Mouse (Mus musculus): Measurements from ENCODE around the gene Otud1.

The Otud1 gene

DNA sequence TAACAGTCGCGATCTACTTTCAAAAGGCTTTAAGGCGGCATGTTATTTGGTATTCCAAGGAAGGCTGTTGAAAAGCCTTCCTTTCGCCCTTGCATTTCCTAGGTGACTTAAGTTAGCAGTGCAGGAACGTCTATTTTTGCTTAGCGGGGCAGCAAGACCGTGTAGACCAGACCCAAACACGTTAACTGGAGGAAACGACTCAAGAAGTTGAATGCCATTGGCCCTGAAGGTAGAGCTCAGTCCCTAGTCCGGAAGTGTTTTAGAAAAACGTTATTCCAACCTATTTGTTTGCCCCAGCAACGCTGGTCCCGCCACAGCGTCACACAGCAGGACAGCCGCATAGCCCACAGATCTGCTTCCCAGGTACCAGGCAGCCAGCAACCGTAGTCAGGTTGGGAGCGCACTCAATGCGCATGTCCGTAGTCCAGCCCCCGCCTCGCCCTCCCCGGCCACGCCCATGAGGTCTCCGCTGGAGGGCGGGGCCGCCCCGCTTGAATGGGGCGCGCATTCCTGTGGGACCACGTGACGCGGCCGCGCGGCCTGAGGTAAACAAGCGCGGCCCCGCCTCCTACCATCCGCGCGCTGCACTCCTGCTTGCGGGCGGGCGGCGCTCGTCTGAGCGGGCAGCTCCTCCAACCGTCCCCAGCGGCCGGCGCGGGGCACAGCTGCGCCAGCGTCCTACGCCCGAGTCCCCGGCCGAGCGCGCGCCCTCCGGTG, at the start of gene Otud1:
TSS of gene Otud1 (plus strand) at position 595 of the 717 bp plus-strand sequence.
- DNase-seq (ENCODE audit: low spot score): peak; percentile 98

DNA sequence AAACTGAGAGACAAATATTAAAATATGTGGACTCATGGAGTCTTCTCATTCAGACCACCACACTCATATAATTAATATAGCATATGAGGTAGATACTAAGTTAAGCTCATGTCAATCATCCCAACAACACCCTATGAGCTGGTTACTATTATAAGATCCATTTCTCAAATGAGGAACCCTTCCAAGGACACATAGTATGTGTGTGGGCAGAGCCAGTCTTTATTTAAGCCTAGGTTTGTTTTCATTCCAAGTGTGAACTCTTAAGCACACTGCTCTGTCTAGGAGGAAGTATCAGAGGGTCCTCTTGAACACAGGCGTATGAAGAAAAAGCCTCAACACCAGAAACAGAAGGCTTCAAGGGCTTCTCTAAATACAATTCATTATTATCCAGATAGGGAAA, 49.7 kb upstream of the Otud1 start:
- DNase-seq (ENCODE audit: low spot score): no peak

DNA sequence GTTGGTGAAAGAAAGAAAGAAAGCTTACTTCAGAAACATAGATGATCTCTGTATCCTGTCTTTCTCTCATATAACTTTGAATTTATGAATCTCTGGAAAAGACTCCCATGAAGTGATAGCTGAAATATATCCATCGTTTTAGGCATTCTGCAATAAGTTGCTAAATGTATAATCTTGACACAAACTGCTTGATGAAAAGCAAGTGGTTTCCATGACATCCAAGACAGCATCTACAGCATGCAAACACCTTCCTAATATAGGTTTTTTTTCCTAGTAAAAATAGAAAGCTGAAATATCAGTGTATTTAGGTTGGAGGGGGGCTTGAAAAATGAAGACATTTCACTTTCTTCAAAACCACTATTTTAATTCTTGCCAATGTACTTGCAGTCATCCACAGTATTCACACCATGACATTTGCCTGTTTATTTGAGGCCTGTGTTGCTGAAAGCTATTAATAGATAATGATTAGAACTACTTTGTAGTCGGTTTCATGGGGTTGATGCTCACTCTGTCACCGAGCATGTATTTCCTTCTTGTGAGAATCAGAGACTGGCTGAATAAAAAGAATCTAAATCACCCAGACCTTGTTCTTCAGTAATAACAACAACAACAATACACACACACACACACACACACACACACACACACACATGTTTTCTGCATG, 49.0 kb upstream of the Otud1 start:
- DNase-seq (ENCODE audit: low spot score): no peak

DNA sequence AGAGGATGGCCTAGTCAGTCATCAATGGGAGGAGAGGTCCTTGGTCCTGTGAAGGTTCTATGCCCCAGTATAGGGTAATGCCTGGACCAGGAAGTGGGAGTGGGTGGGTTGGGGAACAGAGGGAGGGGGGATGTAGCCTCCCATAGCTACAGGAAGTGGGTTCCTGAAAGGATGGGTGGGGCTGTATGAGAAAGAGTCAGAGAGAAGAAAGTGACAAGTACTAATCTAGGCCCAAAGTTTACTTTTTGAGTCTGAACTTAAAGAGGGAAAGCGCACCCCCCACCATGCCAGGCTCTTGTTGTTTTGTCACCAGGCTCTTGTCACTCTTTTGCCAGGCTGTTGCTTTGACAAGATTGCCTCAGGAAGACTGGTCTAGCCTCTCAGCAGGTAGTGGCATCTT, 35.5 kb upstream of the Otud1 start:
- DNase-seq (ENCODE audit: low spot score): no peak

DNA sequence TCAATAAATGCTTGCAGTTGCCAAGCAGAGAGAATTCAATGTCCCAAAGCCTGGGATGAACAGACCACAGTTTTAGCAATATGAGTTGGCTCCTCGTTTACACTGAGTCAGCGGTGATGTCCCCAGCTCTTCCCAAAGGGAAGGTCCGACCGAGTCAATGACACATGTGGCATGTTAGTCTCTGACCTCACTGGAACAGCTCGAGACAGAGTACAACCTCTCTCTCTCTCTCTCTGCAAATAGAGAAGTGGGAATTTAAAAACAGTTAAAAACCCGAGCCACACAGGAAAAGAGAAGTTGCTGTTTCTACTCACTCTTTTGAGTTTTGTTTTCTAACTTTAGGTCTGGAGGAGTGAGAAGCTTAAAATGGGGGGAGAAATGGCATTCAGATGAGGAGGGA, 30.5 kb upstream of the Otud1 start:
- DNase-seq (ENCODE audit: low spot score): no peak

DNA sequence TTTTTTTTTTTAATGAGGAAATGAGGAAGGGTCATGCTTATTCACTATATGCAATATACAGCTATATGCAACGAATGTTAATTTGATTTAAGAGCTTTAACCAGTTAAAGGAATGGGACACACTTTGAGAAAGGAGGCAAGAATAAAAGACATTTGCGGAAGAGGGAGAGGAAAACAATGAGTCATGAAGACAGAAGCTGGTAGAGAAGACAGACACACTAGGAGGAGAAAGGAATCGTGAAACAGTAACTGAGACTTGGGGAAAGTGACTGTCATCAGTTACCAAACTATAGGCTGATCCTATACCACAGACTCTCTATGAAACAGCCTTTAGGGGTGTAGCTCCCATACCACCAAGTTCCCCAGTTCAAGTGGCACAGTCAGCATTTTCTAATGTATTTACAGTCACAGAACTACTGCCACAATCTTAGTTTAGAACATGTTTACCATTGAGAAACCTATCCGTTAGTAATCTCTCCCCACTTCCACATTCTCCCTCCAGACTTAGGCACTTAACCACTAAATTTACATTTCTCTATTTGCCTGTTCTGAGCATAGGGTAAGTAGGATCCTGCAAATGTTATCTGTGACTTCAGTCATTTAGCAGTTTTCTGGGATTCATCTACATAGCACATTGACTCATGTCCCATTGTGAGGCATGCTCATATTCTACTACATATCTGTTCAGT, 29.5 kb upstream of the Otud1 start:
- no peak for DNase-seq (ENCODE audit: low spot score)

DNA sequence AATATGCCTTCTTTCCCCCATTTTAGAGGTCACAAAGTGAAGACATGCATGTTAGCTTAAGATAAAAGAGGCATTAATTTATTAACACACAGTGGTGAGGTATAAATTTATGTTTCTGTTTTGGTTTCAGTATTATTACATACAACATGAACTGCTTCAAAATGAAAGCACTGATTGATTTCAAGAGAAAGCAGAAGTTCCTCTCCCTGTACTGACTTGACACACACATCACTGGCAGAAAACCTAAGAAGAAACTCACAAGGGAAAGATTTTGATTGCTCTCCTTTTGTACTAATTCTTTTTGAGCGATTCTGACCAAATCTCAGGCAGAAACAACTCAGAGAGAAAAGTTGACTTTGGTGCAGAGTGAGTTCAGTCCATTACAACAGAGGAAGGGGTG, 27.0 kb upstream of the Otud1 start:
- no peak for DNase-seq (ENCODE audit: low spot score)

DNA sequence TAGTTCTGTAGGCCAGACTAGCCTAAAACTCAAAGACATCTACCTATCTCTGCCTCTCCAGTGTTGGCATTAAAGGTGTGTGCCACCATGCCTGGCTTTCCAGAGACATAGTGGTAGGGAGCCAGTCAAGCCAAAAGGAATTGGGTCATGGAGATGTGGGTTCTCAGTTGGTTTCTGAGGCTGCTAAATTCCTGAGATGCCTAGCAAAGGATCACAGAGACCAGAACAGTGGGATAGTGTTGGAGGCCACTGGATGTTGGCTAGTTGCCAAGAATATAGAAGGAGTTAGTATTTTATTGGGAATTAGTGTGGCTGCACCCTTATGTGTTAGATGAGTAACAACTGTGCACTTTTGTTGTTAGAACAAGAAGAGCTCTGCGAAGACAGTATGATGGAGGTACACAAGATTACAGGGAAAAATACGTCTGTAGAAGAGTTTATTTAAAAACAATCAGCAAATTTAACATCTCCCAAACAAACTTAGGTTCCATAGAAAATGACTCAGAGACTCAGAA, 24.1 kb upstream of the Otud1 start:
- no peak for DNase-seq (ENCODE audit: low spot score)

DNA sequence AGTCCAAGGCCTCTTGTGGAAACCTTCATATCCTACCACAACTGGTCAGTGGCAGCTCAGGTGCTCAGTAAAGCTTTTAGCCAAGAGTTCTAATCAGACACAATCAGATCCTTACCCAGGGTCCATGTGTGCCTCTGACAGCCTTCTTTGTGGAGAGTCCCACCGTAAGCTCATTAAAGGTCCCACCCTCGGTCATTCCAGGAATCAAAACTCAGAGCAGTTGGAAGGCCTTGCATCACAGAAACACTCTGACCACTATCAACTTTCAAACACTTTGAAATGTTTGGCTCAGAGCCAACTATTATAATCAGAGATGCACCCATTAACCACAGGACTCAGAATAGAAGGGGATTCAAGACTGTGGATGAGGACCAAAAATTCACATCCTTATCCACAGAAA, 12.4 kb upstream of the Otud1 start:
- no peak for DNase-seq (ENCODE audit: low spot score)

DNA sequence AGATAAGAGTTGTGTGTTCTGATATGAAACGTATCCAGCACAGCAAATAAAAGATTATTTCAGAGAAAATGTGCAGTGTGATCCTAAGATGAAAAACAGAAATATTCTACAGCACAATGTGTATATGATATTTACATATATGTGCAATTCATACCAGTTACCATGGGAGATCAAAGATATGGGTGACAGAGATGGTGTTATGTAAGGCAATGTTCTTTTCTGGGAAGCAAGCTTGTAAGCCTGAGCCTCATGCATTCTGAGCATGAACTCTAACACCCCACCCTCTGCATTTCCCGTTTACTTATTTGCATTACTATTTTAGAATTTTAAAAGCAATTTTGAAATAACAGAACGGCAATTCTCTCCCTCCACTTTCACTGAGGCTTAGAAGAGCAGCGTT, 11.4 kb upstream of the Otud1 start:
- DNase-seq (ENCODE audit: low spot score): no peak

DNA sequence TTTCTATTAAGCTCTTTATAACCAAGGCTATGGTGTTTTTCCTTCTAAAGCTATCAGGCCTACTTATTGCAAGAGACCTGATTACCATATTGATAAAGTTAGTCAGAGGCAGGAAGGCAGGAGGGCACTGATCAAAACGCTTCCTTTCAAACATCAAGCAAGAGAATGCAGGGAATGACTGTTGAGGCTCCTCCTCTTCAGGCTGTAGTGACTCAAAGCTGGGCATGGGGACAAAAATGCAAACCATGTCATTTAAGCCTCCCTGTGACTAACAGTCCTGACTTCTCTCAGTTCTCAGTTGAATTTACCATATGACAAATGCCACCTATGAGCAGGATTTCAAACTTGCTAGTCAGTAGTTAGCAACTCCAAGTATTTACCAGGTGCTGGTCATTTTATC, 10.6 kb upstream of the Otud1 start:
- DNase-seq (ENCODE audit: low spot score): no peak

DNA sequence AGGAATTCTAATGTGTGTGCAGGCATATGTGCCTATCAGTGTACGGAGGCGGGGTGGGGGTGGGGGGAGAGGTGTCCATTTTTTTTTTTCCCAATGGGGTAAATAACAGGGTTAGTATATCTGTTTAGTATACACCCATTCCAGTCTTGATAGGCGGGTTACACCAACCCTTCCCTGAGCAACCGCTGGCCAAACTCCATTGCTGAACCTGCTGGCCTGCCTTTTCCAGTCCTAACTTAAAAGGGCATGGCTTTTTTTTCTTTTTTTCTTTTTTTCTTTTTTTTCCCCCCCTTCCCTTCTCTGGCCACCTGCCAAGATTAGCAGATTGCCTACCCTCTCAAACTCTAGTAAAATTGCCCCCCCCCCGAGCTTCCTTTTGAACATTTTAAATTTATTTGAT, 1.1 kb upstream of the Otud1 start:
- DNase-seq (ENCODE audit: low spot score): no peak

DNA sequence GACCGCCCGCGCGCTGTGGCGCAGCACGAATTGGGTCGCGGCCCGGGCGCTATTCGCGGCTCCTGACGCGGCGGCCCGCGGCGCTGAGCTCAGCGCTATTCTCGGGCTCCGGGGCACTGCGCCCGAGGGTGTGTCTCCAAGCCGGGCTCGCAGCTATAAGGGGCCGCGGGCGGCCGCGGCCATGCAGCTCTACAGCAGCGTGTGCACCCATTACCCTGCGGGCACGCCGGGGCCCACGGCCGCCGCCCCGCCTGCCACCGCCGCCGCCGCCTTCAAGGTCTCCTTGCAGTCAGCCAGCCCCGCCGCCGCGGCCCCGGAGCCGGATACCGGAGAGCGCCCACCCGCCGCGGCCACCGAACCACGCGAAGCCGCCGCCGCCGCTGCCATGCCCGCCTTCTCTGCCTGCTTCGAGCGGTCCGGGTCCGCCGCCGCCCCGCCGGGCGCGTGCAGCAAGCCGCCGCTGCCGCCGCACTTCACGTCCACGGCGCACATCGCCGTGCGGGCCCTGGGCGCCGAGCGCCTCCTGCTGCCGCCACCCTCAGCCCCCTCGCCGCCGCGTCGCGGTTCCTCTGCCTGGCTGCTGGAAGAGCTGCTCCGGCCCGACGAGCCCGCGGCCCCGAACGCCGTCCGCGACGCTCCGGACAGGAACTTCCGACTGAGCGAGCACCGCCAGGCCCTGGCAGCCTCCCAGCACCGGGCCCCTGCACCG, 483 bp downstream of the Otud1 start:
- DNase-seq (ENCODE audit: low spot score): peak; percentile 54

DNA sequence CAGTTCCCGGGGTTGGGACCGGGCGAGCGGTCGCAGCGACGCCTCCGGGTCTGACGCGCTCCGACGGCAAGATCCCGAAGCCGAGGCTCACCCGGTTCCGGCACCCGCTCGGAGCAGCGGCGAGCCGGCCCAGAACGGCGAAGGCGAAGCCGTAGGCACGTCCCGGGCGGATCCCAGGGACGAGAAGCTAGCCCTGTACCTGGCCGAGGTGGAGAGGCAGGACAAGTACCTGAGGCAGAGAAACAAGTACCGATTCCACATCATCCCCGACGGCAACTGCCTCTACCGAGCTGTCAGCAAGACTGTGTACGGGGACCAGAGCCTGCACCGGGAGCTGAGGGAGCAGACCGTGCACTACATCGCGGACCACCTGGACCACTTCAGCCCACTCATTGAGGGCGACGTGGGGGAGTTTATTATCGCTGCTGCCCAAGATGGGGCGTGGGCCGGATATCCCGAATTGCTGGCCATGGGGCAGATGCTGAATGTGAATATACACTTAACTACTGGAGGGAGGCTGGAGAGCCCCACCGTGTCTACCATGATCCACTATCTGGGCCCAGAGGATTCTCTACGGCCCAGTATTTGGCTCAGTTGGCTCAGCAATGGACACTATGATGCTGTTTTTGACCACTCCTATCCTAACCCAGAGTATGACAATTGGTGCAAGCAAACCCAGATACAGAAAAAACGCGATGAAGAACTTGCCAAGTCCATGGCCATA, 1.3 kb downstream of the Otud1 start:
- DNase-seq (ENCODE audit: low spot score): peak; percentile 42

DNA sequence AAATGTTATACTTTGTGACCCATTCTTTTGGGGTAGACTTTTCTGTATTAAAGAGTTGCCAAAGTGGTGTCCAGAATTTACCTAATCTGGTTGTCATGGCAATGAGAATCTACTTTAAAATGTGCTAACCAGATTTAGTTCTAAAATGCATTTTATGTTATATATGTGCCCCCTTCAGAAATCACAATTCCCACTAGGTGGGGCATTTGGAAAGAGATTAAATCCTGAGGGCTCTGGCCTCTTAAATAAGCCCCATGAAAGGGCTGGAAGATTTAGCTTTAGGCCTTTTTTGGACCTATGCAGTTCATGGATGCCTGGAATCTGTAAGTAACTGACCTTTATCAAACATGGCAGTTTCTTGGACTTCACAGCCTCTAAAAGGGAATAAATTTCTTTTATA, 3.3 kb downstream of the Otud1 start:
- DNase-seq (ENCODE audit: low spot score): no peak

DNA sequence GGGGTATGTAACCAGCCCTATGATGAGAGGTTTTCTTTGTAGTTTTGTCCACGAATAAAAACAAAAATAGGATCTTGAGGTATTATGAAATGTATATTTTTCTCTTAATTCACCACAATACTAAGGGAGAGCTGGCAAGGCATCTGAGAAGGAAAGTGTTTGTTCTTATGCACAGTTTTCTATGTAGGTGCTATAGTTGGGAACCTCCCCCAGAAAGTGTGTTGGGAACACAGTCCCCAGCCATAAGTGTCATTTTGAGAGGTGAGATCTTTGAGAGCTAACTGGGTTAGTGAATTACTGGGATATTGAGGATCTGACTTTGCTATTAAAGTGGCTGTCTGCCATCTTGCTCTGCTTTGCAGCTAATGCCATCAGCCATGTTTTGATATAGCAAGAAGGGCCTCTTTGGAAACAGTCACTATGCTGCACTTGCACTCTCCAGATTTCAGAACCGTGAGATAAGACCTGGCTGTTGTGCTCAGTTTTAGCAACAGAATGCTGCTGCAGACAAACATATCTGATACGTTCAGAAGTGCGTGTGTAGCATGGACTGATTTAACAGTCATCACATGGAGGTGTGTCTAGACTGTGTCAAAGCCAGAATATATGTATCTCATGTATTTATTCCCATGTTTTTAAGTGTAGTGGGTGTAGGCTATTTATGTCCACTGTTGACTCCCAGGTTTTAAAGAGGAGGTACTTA, 5.7 kb downstream of the Otud1 start:
- no peak for DNase-seq (ENCODE audit: low spot score)

DNA sequence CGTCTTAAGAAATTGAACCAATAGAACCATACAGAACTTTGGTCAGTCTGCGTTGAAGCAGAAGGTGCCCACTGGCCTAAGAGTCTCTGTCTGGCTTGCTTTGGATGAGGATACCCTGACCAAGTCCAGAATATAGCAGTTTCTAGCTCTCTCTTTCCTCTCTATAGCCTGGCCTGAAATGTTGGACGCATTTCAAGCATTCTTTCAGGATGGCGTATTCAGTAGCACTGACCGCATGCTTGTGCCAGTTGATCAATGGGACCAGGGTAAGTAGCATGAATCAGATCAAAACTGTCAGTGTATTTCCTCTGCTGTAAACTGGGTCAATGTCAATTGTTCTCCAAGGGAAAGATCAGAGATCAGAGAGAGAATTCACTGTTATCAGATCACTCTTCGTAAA, 6.6 kb downstream of the Otud1 start:
- DNase-seq (ENCODE audit: low spot score): peak; percentile 16

DNA sequence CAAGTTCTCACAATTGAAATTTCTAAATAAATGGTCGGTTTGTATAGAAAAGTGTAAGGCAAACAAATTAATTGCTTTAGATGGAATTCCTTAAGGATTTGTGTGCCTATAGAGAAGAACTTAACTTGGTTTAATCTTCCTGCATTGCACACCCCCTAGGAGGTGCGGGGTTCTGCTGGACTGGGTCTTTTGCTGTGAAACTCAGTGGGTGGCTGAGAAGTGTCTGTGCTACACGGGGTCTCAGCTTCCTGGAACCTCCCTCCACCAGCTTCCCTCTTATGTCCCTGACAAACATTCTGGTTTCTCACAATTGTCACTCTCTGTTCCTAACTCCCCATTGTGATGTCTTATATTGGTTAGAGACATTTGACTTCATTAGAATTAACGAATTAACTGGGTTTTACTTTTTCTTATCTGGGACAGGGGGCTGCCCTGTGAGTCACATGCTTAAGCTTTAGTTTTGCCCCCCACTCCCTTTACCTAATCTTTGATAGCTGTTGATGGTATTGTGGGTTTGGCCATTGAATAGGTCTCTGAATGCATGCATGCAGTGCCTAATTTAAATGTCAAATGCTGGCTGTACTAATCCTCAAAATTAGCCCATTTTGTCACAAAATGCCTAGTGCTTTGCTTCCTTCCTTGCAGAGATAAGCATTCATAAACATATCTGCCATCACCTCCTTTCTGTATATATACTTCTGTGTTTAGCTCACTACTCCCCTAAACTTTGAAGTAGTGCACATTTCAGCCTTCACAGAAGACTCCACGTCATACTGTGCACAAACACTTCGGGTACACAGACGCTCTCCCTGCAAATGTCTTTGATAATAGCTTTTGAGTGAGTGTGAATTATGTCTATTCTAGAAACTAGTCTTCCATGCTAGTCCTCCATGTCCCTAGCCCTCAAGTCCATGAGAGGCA, 7.3 kb downstream of the Otud1 start:
- DNase-seq (ENCODE audit: low spot score): no peak

DNA sequence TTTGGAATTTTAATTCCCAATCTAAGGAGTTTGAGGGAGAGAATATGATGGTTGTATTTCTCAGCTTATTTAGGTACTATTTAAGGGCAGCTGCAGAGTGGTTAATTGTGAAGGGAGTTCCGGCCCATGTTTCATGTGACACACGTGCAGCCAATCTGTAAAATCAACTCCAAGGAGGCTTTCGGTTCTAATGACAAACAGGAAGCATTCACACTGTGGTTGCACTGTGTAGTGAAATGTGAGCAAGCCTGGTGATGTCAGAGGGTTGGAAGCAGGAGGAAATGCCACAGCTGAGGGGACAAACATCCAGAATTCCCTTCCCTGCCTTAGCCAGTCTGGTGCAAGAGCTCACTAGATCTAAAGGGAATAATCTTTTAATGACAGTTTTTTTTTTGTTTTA, 8.3 kb downstream of the Otud1 start:
- DNase-seq (ENCODE audit: low spot score): no peak
